8 mouse cellular contexts compared by ENCODE assay signal in the genomic region with DNA sequence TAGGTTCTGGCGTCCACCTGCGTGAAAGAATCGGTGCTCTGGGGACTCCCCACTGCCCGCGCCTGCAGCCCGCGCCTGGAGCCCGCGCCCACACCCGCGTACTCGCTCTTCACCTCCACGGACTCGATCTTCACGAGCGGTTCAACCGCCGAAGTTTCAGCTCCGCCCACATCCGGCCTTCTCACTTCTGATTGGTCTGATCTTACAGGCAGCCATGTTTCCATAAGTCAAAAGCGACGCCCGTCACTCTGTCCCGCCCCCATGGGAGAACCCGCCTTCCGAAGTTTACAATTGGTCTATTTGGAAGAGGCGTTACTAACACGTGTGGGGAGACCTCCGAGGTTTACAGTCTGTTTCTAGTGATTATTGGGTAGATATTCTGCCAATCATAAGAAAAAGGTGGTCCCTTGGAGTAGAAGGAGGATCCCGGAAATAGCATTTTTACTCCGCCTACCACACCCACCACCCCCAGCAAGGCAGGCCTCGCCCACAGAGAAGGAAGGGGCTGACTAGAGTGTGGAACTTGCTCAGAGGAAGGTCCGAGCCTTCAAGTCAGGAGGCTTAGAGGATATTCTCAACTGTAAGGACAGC. TPM values are rescaled to one million over a fixed set of nuclear protein-coding genes. Genes with fewer than 3 reads are reported as not detected.
A peak's percentile ranks its signal among the peaks of the same experiment; 100 is the strongest.
DNase-seq lines count a peak whose midpoint lies in the region; ATAC-seq lines count a peak whose summit lies in the region.

A gene (minus strand): TSS at position 175 of the 591 bp plus-strand sequence.

- DNase-seq in adrenal gland, adult (ENCODE audit: inconsistent age in 2 of 2, low spot score in 1 of 2) = peak; percentile 97 to 100
- DNase-seq in embryo, embryonic 10.5 days (ENCODE audit: low spot score) = peak; percentile 100
- DNase-seq in gastrocnemius, postnatal 14 days = peak; percentile 93
- peak; percentile 96 to 98 for DNase-seq in left cerebral cortex, postnatal 10 days (ENCODE audit: extremely low spot score in 1 of 2, low spot score in 2 of 2)
- DNase-seq in right cerebral cortex, postnatal 25 days = peak; percentile 96
- DNase-seq in urinary bladder, postnatal 4 days (ENCODE audit: low spot score in 2 of 2) = peak; percentile 96

- peak; percentile 98 for ATAC-seq in inflammation-experienced regulatory T-cells, adult 6 months
- peak; percentile 99 for ATAC-seq in megakaryocyte-erythroid progenitor cell, adult 5-6 weeks (replicated peaks; ENCODE audit: low FRiP score, low TSS enrichment, poor library complexity, severe bottlenecking)

- intact Hi-C loops in gastrocnemius, postnatal 14 days (cut with DNase I; ENCODE audit: low total_unique reads) = loop anchor here (10.0 kb wide), 1 partner anchor 74 kb away; a partner anchor contains a TSS
- intact Hi-C loops in left cerebral cortex, postnatal 10 days (cut with DNase I) = no loop called here

RNA-seq across cellular contexts. Expression of the gene that starts here (rescaled TPM):
- total RNA-seq in gastrocnemius, postnatal 14 days (2021) = 1 to 10 TPM; 5.1 TPM
- 1 to 10 TPM; 5.8 to 8.6 (median 6.7) TPM for polyA plus RNA-seq in inflammation-experienced regulatory T-cells, adult 6 months (2017; shearing (Covaris generic))
- total RNA-seq in left cerebral cortex, postnatal 10 days (2021) = 10 to 100 TPM; 12.8 to 13.4 TPM
- 23.6 and 42.3 TPM in 2 replicates for total RNA-seq in megakaryocyte-erythroid progenitor cell, adult 5-6 weeks (2014; fragmentation: Nextera tagmentation)
- total RNA-seq in megakaryocyte-erythroid progenitor cell, adult 5-6 weeks (2017) = 6.8 and 13.3 TPM in 2 replicates

Comparison
In these comparisons a context has a peak if more than half of its experiments do, and no peak if none do; other contexts are left out.
1. Peak in every context shown above with its lines: DNase-seq and ATAC-seq.